Mouse (Mus musculus) midbrain, embryonic 15.5 days (tissue): ENCODE results near the gene Carmil2. TPM values are rescaled to one million over a fixed set of nuclear protein-coding genes. Genes with fewer than 3 reads are reported as not detected.

Source experiments
- ATAC-seq: fragments of 200-750 bp; cut with Nextera tagmentation; replicated peaks from 2 replicates; pipeline ENCODE4 v1.8.0; 2017; ENCODE audit warnings: moderate TSS enrichment
- H3K27ac ChIP-seq: fragments of 300-500 bp; sonication (generic); 2 replicates; pipeline ENCODE4 v1.5.1; 2015; ENCODE audit warnings: mild to moderate bottlenecking, inconsistent platforms
- H3K27me3 ChIP-seq: fragments of 300-500 bp; sonication (generic); replicated peaks from 2 replicates; pipeline ENCODE4 v1.6.1; 2015; ENCODE audit warnings: inconsistent platforms
- H3K36me3 ChIP-seq: fragments of 300-500 bp; sonication (generic); replicated peaks from 2 replicates; pipeline ENCODE4 v1.6.1; 2015; ENCODE audit warnings: inconsistent platforms
- H3K4me1 ChIP-seq: fragments of 300-500 bp; sonication (generic); 2 replicates; pipeline ENCODE4 v1.6.1; 2015; ENCODE audit warnings: inconsistent platforms
- H3K4me2 ChIP-seq: fragments of 300-500 bp; sonication (generic); 2 replicates; pipeline ENCODE4 v1.6.1; 2015; ENCODE audit warnings: inconsistent platforms, mild to moderate bottlenecking, moderate library complexity
- H3K4me3 ChIP-seq: fragments of 300-500 bp; sonication (generic); 2 replicates; pipeline ENCODE4 v1.5.1; 2015; ENCODE audit warnings: mild to moderate bottlenecking, inconsistent platforms
- H3K9ac ChIP-seq: fragments of 300-500 bp; sonication (generic); 2 replicates; pipeline ENCODE4 v1.6.1; 2015; ENCODE audit warnings: mild to moderate bottlenecking, inconsistent platforms
- H3K9me3 ChIP-seq: fragments of 300-500 bp; sonication (generic); 2 replicates; pipeline ENCODE4 v1.6.1; 2016; ENCODE audit warnings: inconsistent platforms
- WGBS: fragments of 180-500 bp; shearing (Covaris S2); methylation state at CpG from one replicate; pipeline ENCODE4 v1.1.7; 2015; ENCODE audit warnings: mixed read lengths; 5-methylcytosine and 5-hydroxymethylcytosine counted together
- polyA plus RNA-seq: library from polyadenylated mRNA; unstranded; fragments of >200 nt; fragmentation: Nextera tagmentation; extraction: Ambion mirVana; gene quantifications from 2 replicates; pipeline ENCODE4 v1.2.1, GENCODE M21; 2015

Gene Carmil2
- polyA plus RNA-seq, 1 experiment from 2014 or later, result 25.6 TPM

DNA sequence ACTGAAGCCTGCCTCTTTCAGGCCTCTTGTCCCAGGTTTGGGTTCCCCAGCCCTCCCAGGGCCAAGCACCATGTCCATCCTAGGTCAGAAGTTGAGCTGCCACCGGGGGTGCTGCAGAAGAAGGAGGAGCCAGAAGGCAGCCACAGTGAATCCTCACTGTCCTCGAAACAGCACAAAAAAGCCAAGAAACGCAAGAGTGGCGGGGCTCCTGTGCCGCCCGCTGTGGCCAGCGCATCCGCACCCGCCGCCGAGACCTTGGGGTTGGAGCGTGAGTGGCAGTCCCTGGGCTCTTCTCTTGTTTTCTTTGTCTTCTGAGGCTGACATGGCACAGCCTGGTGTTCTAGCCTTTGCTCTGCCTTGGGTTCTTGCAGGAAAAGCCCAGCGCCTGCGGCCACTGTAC, 23.2 kb downstream of the Carmil2 start:
- WGBS, result 78% methylated on average over 14 of the region's 14 CpGs
- no peak overlapping the region for H3K4me2 ChIP-seq
- no peaks in the 10 kb centered on the region for H3K27me3 ChIP-seq
- peaks cover 13% of the 10 kb centered on the region for H3K4me1 ChIP-seq
- H3K36me3 ChIP-seq, result no peaks in the 10 kb centered on the region
- H3K27ac ChIP-seq, result no peak overlapping the region
- no peak overlapping the region for H3K9ac ChIP-seq
- H3K4me3 ChIP-seq, result no peak overlapping the region
- no peaks in the 10 kb centered on the region for H3K9me3 ChIP-seq
- no peak for ATAC-seq

DNA sequence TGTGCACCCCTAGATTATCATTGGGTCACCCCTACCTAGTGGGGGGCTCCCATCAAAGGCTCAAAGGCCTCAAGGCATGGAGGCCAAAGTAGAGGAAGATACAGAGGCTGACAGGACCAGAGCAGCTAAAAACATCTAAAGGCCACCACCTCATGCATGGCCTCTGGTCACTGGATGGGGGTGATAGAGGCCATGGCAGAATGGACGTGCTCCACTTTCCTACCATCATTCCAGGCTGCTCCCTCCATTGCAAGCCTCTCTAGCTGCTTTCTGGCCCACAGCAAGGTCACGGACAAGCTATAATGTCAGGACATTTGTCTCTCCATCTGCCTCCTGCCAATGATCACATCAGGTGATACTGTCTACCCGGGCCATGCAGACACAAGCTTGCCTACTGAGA, 26.2 kb downstream of the Carmil2 start:
- ATAC-seq, result no peak
- no peak overlapping the region for H3K9ac ChIP-seq
- H3K4me2 ChIP-seq, result no peak overlapping the region
- no peaks in the 10 kb centered on the region for H3K27me3 ChIP-seq
- 86% methylated on average over 3 of the region's 3 CpGs for WGBS
- peaks cover 6% of the 10 kb centered on the region; the same call in 1 of the 2 replicates for H3K36me3 ChIP-seq
- H3K27ac ChIP-seq, result no peak overlapping the region
- no peak overlapping the region for H3K4me3 ChIP-seq
- H3K4me1 ChIP-seq, result peaks cover 8% of the 10 kb centered on the region
- no peaks in the 10 kb centered on the region for H3K9me3 ChIP-seq

DNA sequence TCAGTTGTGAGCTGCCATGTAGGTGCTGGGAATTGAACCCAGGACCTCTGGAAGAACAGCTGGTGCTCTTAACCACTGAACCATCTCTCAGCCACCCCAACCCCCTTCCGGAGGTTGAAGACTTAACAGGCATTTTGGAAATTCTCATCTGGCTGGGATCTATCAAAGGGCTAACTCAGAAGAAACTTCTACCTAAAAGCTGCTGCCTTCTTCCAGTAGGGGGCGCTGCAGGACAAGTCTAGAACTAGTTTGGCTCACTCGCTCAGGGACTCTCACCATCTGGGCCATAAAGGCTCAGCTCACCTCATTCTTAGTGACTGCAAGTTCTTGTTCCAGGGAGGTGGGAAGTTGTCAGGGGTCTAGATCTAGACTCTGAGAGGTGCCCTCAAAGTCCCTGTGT, 28.1 kb downstream of the Carmil2 start:
- H3K36me3 ChIP-seq, result peaks cover 7% of the 10 kb centered on the region; the same call in 1 of the 2 replicates
- no peak overlapping the region for H3K9ac ChIP-seq
- H3K9me3 ChIP-seq, result no peaks in the 10 kb centered on the region
- 10% methylated on average over 3 of the region's 3 CpGs for WGBS
- no peak overlapping the region for H3K4me2 ChIP-seq
- ATAC-seq, result no peak
- no peak overlapping the region for H3K27ac ChIP-seq
- H3K4me1 ChIP-seq, result no peaks in the 10 kb centered on the region
- no peaks in the 10 kb centered on the region for H3K27me3 ChIP-seq
- H3K4me3 ChIP-seq, result no peak overlapping the region

DNA sequence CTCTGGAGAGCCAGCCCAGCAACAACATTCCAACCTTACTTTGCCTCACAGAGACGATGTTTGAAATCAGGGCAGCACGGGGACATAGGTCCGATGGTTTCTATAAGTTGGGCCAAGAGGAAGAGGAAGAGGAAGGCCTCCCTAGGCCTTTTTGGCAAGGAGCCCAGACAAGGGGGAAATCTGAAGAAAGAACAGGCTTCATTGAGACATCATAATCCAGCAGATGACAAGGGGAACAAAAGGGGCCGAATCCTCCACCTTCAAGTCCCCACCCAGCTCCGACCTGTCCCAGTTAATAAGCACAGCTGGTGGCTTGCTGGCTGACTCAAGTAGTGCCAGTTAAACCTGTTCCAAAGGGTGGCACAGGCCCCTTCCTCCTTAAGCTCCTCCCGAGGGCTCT, 29.0 kb downstream of the Carmil2 start:
- no peak for ATAC-seq
- 77% methylated on average over 6 of the region's 6 CpGs for WGBS

DNA sequence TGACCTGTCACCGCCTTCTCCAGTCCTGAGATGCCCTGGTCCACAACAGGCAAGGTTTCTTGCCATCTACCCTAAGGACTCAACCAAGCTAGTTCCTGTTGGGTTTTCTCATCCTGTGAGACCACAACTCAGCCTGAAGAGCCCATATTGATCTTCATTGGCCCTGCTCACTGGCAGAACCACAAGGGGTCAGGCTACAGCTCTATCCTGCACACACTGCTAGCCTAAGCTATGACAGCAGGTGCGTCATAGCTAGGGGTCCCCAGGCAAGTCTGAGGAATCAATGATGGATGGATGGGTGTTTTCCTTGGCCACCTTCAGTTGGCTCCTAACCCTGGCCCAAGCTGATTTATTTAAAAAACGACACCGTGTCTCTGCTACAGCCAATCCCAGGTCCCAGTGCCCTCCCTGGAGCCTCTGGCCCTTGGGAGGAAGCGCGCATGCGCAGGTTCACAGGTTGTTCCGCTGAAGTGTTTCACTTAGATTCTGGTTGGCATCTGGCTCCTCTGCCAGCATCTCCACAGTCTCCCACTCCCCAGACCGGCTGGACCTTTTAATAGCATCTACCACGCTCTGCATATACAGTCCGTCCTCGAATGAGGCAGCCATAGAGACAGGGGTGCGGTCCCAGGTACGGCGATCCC, 30.4 kb downstream of the Carmil2 start:
- Histone ChIP-seq H3K27me3 (no peaks in the 10 kb centered on the region), H3K36me3 (peaks cover 7% of the 10 kb centered on the region; the same call in 1 of the 2 replicates), H3K4me1 (no peaks in the 10 kb centered on the region), H3K9ac (no peak overlapping the region), H3K4me3 (no peak overlapping the region), H3K9me3 (no peaks in the 10 kb centered on the region), H3K27ac (no peak overlapping the region), H3K4me2 (no peak overlapping the region)
- 96% methylated on average over 15 of the region's 15 CpGs for whole genome bisulfite sequencing
- ATAC-seq, result no peak

More for the DNA sequence above, 29.0 kb downstream of the Carmil2 start:
- Histone ChIP-seq H3K9me3 (no peaks in the 10 kb centered on the region), H3K4me3 (no peak overlapping the region), H3K4me2 (no peak overlapping the region), H3K36me3 (peaks cover 7% of the 10 kb centered on the region; the same call in 1 of the 2 replicates), H3K27me3 (no peaks in the 10 kb centered on the region), H3K9ac (no peak overlapping the region), H3K27ac (no peak overlapping the region), H3K4me1 (no peaks in the 10 kb centered on the region)

DNA sequence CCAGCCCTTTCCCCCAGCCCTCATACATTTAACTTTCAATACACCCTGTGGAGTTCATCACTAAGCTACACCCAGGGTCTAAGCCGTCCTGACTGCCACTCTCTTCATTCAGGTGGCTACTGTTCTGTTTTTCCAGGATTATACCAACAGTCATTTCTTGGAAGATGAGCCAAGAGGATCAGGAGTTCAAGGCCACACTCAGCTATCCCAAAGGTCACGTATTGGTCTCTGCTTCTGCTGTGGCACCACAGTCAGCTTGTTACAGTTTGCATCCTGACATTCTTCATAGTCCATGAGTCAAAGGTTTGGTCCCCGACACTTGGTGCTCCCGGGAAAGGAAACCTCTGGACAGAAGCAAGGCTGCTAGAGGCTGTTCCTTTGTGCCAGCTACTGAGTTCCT, 33.6 kb downstream of the Carmil2 start:
- WGBS, result 83% methylated on average over 4 of the region's 4 CpGs
- peaks cover 20% of the 10 kb centered on the region; the same call in 1 of the 2 replicates for H3K36me3 ChIP-seq
- H3K27ac ChIP-seq, result no peak overlapping the region
- no peaks in the 10 kb centered on the region for H3K9me3 ChIP-seq
- H3K9ac ChIP-seq, result no peak overlapping the region
- H3K4me2 ChIP-seq, result no peak overlapping the region
- H3K27me3 ChIP-seq, result no peaks in the 10 kb centered on the region
- no peak overlapping the region for H3K4me3 ChIP-seq
- H3K4me1 ChIP-seq, result no peaks in the 10 kb centered on the region
- no peak for ATAC-seq

DNA sequence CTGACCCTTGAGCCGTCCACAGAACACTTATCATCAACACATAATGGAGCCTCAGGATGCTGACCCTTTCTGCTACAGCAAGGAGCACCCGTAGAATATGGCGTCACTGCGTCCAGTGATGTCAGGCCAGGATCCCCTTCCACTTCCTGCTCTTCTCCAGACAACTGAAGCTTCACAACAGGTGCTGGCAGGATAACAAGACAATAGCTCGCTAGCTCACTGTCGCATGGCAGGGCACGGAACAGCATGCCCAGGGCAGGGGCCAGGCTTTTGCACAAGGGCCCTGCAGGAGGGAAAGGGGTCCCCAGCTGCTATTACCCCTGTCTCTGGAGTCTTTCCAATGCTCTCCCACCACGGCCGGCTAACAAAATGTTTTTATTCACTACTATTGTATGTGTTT, 36.8 kb downstream of the Carmil2 start:
- no peaks in the 10 kb centered on the region for H3K9me3 ChIP-seq
- H3K4me2 ChIP-seq, result no peak overlapping the region
- no peaks in the 10 kb centered on the region for H3K4me1 ChIP-seq
- H3K27me3 ChIP-seq, result no peaks in the 10 kb centered on the region
- no peak for ATAC-seq
- no peak overlapping the region for H3K9ac ChIP-seq
- peaks cover 33% of the 10 kb centered on the region for H3K36me3 ChIP-seq
- no peak overlapping the region for H3K4me3 ChIP-seq
- H3K27ac ChIP-seq, result no peak overlapping the region
- 92% methylated on average over 9 of the region's 9 CpGs for WGBS

DNA sequence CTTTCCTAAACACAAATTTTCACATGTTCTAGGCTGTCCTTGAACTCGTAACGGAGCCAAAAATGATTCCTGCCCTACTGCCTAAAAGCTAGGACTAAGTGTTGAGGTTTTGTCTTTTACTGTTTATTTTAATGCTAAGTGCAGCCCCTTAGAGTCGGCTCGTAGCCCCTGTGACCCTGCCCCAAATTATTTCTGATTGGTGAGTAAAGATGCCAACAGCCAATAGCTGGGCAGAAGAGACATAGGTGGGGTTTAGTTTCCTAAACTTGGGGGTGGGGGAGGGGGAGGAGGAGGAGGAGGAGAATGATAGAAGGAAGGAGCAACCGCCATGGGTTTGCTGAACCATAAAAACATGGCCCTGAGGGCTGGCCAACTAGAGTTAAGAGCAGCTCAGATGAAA, 39.7 kb downstream of the Carmil2 start:
- Histone ChIP-seq H3K4me3 (no peak overlapping the region), H3K36me3 (peaks cover 34% of the 10 kb centered on the region), H3K27ac (no peak overlapping the region), H3K9me3 (no peaks in the 10 kb centered on the region), H3K9ac (no peak overlapping the region), H3K4me2 (no peak overlapping the region), H3K4me1 (no peaks in the 10 kb centered on the region), H3K27me3 (no peaks in the 10 kb centered on the region)
- no peak for ATAC-seq
- WGBS, result 82% methylated on average over 5 of the region's 5 CpGs

DNA sequence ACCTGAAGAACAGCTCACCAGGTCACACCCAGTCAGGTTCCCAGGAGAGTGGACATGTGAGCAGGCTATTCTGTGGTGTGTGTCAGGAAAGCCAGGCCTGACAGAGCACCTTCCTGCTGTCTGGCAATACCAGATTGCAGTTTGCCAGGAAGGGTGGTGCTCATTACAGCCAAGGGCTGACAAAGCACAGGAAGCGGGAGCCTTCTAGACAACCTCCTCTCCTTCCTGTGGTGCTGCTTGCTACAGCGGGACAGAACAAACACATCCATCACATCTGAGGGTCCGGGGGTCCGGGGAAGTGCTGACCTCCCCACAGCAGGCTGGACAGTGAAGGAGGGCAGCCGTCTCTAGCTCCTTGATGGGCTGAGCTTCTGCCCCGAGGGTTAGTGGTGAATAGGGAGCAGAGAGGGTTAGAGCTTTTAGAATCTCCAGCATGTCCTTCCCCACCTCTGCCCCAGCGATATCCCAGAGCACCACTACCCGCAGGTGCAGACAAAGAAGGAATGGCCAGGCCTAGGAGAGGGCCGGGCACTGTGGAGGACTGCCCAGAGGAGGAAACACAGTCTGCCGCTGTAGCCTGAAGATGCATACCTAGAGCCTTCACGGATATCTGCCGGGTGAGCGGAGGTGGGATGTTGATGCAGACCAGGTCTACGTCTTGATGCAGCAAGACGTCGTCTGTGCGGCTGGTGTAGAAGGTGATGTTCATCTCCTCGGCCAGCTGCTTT, 41.5 kb downstream of the Carmil2 start:
- ATAC-seq, result no peak
- H3K4me2 ChIP-seq, result no peak overlapping the region
- no peak overlapping the region for H3K4me3 ChIP-seq
- peaks cover 34% of the 10 kb centered on the region for H3K36me3 ChIP-seq
- no peak overlapping the region for H3K9ac ChIP-seq
- H3K9me3 ChIP-seq, result no peaks in the 10 kb centered on the region
- no peak overlapping the region for H3K27ac ChIP-seq
- no peaks in the 10 kb centered on the region for H3K4me1 ChIP-seq
- H3K27me3 ChIP-seq, result no peaks in the 10 kb centered on the region
- 89% methylated on average over 18 of the region's 18 CpGs for WGBS

DNA sequence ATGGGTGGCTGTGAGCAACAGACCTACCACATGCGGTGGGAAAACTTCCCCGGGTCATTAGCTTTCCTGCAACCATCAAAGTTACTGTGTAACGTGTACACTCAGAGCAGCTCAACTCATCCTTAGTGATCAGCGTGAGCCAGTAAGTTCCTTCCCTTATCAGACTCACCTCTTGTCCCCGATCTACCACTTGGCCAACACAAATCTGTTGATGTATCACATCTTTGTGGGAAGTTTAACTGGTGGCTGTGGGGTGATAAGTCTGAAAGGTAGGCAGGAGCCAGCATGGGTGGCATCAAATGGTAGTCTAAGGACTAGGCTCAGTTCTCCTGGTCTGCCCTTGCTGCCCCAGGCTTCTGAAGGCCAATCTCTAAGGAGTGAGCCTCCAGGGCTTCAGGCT, 46.1 kb downstream of the Carmil2 start:
- Histone ChIP-seq H3K27ac (no peak overlapping the region), H3K9me3 (no peaks in the 10 kb centered on the region), H3K27me3 (no peaks in the 10 kb centered on the region), H3K9ac (no peak overlapping the region), H3K4me1 (no peaks in the 10 kb centered on the region), H3K4me3 (no peak overlapping the region), H3K36me3 (peaks cover 8% of the 10 kb centered on the region), H3K4me2 (no peak overlapping the region)
- 95% methylated on average over 5 of the region's 5 CpGs for WGBS
- ATAC-seq, result no peak

DNA sequence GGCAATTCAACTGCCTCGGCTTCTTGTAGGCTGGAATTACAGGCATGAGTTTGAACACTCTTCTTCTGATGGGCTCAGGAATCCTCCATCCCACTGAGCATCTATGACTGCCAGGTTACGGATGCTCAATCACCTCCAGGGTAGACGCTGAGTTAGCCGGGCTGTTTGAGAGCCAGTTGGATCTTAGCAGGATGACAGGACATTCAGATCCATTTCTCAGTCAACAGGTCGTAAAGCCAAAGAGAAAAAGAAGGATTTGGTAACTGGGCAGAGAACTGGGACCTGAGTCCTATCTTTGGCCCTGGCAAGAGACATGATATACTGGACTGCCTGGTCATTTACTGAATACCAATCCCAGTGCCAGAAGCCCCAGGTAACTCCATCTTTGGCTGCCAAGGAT, 53.1 kb downstream of the Carmil2 start:
- Histone ChIP-seq H3K9ac (no peak overlapping the region), H3K36me3 (no peaks in the 10 kb centered on the region; the same call in 1 of the 2 replicates), H3K4me3 (no peak overlapping the region), H3K4me2 (no peak overlapping the region), H3K27me3 (no peaks in the 10 kb centered on the region), H3K27ac (no peak overlapping the region), H3K9me3 (no peaks in the 10 kb centered on the region), H3K4me1 (no peaks in the 10 kb centered on the region)
- 93% methylated on average over 5 of the region's 5 CpGs for WGBS
- ATAC-seq, result no peak

DNA sequence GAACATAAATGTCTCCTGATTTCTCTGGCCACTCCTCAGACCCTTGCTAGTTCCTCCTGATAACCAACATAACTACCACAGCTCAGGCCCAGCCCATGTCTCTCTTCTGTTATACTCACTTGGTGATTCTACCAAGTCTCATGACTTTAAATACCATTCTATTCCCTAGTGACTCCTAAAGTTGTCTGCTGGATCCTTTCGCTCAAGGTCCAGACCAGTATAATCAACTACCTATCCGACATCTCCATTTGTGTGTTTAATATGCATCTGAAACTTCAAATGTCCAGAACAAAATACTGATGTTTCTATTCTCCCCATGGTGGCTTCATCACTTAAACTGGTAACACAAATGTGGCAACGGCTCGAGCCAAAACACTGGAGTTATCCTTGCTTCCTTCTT, 57.2 kb downstream of the Carmil2 start:
- 91% methylated on average over 4 of the region's 4 CpGs for WGBS
- H3K4me3 ChIP-seq, result no peak overlapping the region
- H3K4me2 ChIP-seq, result no peak overlapping the region
- H3K9ac ChIP-seq, result no peak overlapping the region
- no peaks in the 10 kb centered on the region; the same call in 1 of the 2 replicates for H3K4me1 ChIP-seq
- H3K36me3 ChIP-seq, result no peaks in the 10 kb centered on the region; the same call in 1 of the 2 replicates
- H3K27ac ChIP-seq, result no peak overlapping the region
- ATAC-seq, result no peak
- no peaks in the 10 kb centered on the region for H3K27me3 ChIP-seq
- no peaks in the 10 kb centered on the region for H3K9me3 ChIP-seq
